Mouse (Mus musculus): ENCODE data around the gene Lsm3. TPM values are rescaled to one million over a fixed set of nuclear protein-coding genes. Genes with fewer than 3 reads are reported as not detected.

The Lsm3 gene
- polyA plus RNA-seq, 1 experiment from 2014 or later, result 280 TPM

DNA sequence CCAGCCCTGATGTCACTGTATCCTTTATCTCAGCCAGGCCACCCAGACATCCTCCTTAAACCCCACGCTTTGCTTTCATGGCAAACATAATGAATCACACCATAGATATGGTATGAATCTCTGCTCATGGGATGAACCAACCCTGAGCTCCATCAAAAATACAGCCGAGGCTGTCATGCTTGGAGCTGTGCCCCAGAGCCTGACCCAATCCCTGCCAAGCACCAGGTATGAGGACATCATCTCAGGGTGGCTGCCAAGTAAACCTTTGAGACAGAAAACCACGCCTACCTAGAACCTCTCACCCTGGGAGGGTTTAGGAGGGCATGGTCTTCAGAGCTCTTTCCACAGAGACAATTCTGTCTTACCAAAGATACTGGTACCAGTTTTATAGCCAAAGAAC is 47.3 kb downstream of the Lsm3 start:
- ATAC-seq (replicated peaks; ENCODE audit: low FRiP score), result no peak
- no peaks in the 10 kb centered on the region for H3K9me3 ChIP-seq (replicated peaks)
- 0 out of 2 replicates have a peak, but pooled peaks cover 3% of the 10 kb centered on the region for H3K4me1 ChIP-seq
- H3K27me3 ChIP-seq, result no peaks in the 10 kb centered on the region
- WGBS, result 72% methylated on average over 3 of the region's 3 CpGs
- no peak overlapping the region for H3K9ac ChIP-seq
- H3K4me2 ChIP-seq, result no peak overlapping the region
- no peak overlapping the region for H3K4me3 ChIP-seq (replicated peaks)
- H3K27ac ChIP-seq, result no peak overlapping the region
- no peaks in the 10 kb centered on the region for H3K36me3 ChIP-seq

DNA sequence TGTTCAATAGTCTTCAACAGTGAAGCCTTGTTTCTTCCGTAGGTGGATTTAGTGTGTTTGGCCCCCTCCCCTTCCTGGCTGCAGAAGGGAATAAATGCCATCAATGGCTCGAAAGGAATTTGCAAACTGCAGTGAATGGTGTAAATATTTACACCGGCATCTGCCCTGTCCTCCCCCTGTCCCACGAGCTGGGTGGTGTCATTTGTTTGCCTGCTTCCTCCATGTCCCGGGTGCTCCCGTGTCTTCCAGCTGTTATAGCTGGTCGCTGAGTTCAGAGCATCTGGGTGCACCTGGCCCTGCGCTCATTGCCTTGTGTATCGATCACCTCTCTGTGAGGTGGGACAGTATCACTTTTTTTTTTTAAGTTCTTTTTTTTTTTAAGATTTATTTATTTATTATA is 50.7 kb downstream of the Lsm3 start:
- no peak overlapping the region for H3K27ac ChIP-seq
- no peak overlapping the region for H3K9ac ChIP-seq
- no peak for ATAC-seq (replicated peaks; ENCODE audit: low FRiP score)
- no peaks in the 10 kb centered on the region for H3K9me3 ChIP-seq (replicated peaks)
- no peaks in the 10 kb centered on the region for H3K36me3 ChIP-seq
- H3K4me3 ChIP-seq (replicated peaks), result no peak overlapping the region
- H3K27me3 ChIP-seq, result no peaks in the 10 kb centered on the region
- 0 out of 2 replicates have a peak, but pooled peaks cover 3% of the 10 kb centered on the region for H3K4me1 ChIP-seq
- 54% methylated on average over 9 of the region's 9 CpGs for WGBS
- no peak overlapping the region for H3K4me2 ChIP-seq

Other genes with a start within 250 kb of the Lsm3 start
- gene Wnt7a, start 104.6 kb upstream of the Lsm3 start, polyA plus RNA-seq (2015; fragmentation: Nextera tagmentation; extraction: Ambion mirVana), result 0.05 and 0.19 TPM in 2 replicates
- gene Chchd4, start 42.4 kb upstream of the Lsm3 start, polyA plus RNA-seq (2015; fragmentation: Nextera tagmentation; extraction: Ambion mirVana), result 30.2 and 30.7 TPM in 2 replicates
- 44.7 and 46.5 TPM in 2 replicates for gene Tmem43, start 42.2 kb upstream of the Lsm3 start, polyA plus RNA-seq (2015; fragmentation: Nextera tagmentation; extraction: Ambion mirVana)
- 25.1 and 25.5 TPM in 2 replicates for gene Xpc, start within 50 bp of the Lsm3 start, polyA plus RNA-seq (2015; fragmentation: Nextera tagmentation; extraction: Ambion mirVana)
- gene Slc6a6, start 168.1 kb downstream of the Lsm3 start, polyA plus RNA-seq (2015; fragmentation: Nextera tagmentation; extraction: Ambion mirVana), result 84.0 and 87.2 TPM in 2 replicates

Data from kidney, embryonic 15.5 days (tissue).